Mouse (Mus musculus) NIH3T3 (cell line): ENCODE results near the gene Rtn4rl1.
A peak's percentile ranks its signal among the peaks of the same experiment; 100 is the strongest.
"Not testable (repeated sequence)": the region's sequence is repeated elsewhere in the genome, so short reads cannot be mapped to it uniquely, and the experiment has no call there.

Source experiments
- DNase-seq: peaks from one replicate; pipeline ENCODE4 v3.0.0-alpha.2; 2012; ENCODE audit warnings: low read depth

Gene Rtn4rl1

GRCm38 (mm10) chr11:75165441-75166192 is 28.0 kb upstream of the Rtn4rl1 start:
- peak; percentile 62 for DNase-seq

- no peak for DNase-seq
These were observed 27.3 kb upstream of the Rtn4rl1 start for GRCm38 (mm10) chr11:75166193-75166842.

DNA sequence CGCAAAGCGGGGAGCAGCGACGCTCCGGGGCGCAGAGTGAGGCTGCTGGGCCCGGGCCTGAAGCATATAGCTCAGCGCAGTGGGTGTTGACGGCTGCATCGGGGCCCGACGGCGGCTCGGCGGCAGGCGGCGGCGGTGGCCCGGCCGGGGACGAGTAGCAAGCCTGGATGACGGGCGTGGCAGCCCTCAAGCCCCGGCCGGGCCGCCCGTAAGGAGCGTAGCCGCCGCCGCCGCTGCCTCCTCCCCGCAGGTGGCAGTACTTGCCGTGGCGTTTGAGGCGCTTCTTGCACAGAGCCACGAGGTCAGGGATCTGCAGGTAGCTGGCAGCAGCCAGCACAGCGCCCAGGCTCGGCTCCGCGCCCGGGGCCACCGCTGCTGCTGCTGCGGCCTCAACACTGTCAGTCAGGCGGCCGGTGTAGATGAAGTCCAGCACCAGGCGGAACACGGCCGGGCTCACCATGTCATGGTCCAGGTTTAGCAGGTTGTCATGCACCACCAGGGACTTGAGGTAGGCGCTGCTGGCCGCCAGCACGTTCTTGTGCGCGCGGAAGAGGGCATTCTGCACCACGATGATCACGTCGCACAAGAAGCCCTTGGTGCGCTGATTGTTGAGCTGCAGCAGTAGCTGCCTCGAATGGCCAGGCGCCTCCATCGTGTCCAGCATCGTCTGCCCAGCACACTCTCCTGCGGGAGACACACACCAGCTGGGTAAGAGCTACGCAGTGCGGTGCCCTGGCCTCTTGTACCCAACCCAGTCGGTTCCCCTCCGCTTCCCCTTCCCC is 26.5 kb upstream of the Rtn4rl1 start:
- DNase-seq, result no peak

GRCm38 (mm10) chr11:75167643-75168589 is 25.7 kb upstream of the Rtn4rl1 start:
- DNase-seq, result peak; percentile 54

- peak; percentile 95 for DNase-seq
These were observed 24.8 kb upstream of the Rtn4rl1 start for GRCm38 (mm10) chr11:75168590-75169361.

DNA sequence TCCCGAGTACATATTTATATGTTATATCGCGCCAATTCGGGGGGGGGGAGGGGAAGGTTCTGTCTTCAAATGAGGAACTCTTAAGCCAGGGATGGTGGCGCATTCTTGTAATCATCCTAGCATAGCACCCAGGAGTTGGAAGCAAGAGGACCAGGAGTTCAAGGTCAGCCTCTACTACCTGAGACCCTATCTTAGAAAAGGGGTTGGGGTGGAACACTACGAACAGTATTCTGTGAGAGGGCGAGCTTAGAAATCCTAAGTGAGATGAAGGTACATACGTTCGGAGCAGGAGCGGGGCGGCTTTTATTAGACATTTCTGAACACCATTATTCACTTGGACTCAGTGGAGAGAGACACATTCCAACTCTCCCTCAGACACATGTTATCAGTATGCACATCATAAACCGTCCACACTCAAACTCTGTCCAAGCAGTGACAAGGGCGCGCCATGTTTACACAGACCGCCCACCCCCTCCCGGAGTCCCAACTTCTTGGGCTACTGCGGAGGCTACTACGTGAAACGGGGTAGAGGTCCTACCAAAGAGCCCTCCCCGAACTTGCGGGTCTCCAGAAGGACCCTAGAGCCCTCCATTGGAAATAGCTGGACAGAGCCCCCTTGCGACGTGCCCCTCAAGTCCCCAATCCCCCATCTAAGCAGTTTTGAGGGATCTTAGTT is 24.0 kb upstream of the Rtn4rl1 start, which contains the start of gene Hic1:
TSS of gene Hic1 (minus strand) at position 115 of the 676 bp plus-strand sequence.
- peak; percentile 49 for DNase-seq

- peak; percentile 99 for DNase-seq
These were observed 23.3 kb upstream of the Rtn4rl1 start for GRCm38 (mm10) chr11:75170136-75170751.

GRCm38 (mm10) chr11:75171186-75171865 is 22.3 kb upstream of the Rtn4rl1 start:
- DNase-seq, result no peak

- DNase-seq, result no peak
These were observed 21.2 kb upstream of the Rtn4rl1 start for GRCm38 (mm10) chr11:75172151-75173094.

GRCm38 (mm10) chr11:75173095-75173798 is 20.3 kb upstream of the Rtn4rl1 start:
- DNase-seq, result peak; percentile 93

- DNase-seq, result no peak
These were observed 19.8 kb upstream of the Rtn4rl1 start for GRCm38 (mm10) chr11:75173799-75174165.

DNA sequence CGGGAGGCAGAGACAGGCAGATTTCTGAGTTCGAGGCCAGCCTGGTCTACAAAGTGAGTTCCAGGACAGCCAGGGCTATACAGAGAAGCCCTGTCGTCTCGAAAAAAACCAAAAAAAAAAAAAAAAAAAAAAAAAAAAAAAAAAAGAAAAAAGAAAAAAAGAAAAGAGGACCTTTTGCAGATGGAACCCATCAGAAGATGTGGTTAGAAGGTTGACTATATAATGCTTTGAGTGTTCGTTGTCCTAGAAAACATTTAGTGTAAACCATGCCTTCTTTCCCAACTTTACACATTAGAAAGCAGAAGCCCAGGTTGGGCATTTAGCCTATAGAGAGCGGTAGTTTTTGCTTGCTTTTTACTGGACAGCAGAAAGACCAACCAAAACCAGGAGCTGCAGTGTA is 19.0 kb upstream of the Rtn4rl1 start:
- DNase-seq, result not testable (repeated sequence)

GRCm38 (mm10) chr11:75178011-75178410 is 15.6 kb upstream of the Rtn4rl1 start:
- no peak for DNase-seq

GRCm38 (mm10) chr11:75178672-75179208 is 14.8 kb upstream of the Rtn4rl1 start, which contains the start of gene Ovca2:
Ovca2 (minus strand) TSS chr11:75178835.
- DNase-seq, result peak; percentile 92

DNA sequence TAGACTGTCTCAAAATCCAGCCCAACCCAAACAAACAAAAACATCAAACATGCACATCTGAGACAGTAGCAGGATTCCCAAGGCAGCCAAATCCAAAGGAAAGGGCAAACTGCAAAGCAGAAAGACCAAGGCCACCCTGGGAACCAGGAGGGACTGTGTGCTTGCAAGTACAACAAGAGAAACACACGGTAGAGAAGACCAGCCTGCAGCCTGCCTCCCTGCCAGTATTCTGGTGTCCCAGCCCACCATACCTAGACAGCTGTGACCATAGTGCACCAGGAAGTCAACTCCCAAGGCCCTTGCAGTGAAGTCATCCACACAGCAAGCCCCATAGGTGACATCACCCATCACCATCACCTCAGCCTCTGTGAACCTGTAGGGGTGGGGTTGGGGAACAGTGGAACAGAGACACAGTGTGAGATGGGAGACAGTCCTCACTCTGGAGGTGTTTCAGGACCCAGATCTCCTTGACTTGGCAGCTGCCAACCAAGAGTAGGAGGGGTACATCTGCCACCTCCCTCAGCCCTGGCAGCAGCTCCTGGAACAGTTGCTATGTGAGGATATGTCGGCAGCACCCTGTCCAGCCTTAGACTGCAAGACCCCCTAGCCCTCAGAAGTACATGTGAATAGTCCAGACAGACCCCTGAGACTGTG is 9.5 kb upstream of the Rtn4rl1 start:
- no peak for DNase-seq

DNA sequence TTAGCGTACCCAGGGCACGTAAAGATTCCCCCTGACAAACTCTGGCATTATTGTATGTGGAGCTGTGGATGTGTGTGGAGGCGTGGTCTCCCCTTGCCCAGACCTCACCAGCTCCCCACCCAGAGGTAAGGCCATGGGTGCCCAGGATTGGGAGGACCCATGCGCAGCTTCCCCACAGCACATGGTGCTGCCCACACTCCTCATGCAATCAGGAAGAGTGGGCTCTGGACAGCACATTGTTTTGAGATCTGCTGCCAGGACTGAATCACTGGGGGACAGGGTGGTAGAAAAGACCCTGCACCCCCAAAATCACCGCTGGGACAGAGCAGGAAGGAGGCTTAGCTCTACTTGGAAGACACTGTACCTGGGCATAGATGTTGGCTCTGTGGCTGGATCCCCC is 9.0 kb upstream of the Rtn4rl1 start:
- DNase-seq, result no peak
